Mouse (Mus musculus) liver, postnatal 0 days (tissue): ENCODE data around the gene Mybpc3.

Experiments
- CTCF ChIP-seq: sonication (generic); IDR thresholded peaks from 2 replicates; pipeline ENCODE4 v1.5.1; 2016; ENCODE audit warnings: antibody characterized with exemption, low read depth
- EP300 ChIP-seq: IDR thresholded peaks from 2 replicates; pipeline ENCODE4 v1.6.1; 2016; ENCODE audit warnings: antibody characterized with exemption, low read depth, mild to moderate bottlenecking

- TF ChIP-seq CTCF = no peak
- no peak for TF ChIP-seq EP300
These were observed 46.9 kb upstream of the Mybpc3 start for GRCm38 (mm10) chr2:91071059-91071458.
